Mouse (Mus musculus) thymus, adult 2 months (tissue): Measurements from ENCODE around the gene Zcchc4. TPM values are rescaled to one million over a fixed set of nuclear protein-coding genes. Genes with fewer than 3 reads are reported as not detected.

ENCODE experiments used
- DNase-seq: peaks from one replicate; pipeline ENCODE4 v3.0.0; 2021
- H3K27ac ChIP-seq: fragments of 200-500 bp; 2 replicates; pipeline ENCODE4 v1.5.1; 2012; ENCODE audit warnings: low read length, control low read depth; ENCODE audit not compliant: control insufficient read depth, insufficient read depth
- H3K27me3 ChIP-seq: fragments of 200-500 bp; 2 replicates; pipeline ENCODE4 v1.6.1; 2012; ENCODE audit warnings: mild to moderate bottlenecking, low read length, moderate library complexity, mixed read lengths; ENCODE audit not compliant: control insufficient read depth, insufficient read depth
- H3K36me3 ChIP-seq: fragments of 200-500 bp; 2 replicates; pipeline ENCODE4 v1.6.1; 2012; ENCODE audit warnings: mild to moderate bottlenecking, low read length, moderate library complexity; ENCODE audit not compliant: control insufficient read depth, insufficient read depth
- H3K4me1 ChIP-seq: fragments of 200-500 bp; replicated peaks from 2 replicates; pipeline ENCODE4 v1.6.1; 2012; ENCODE audit warnings: low read length; ENCODE audit not compliant: control insufficient read depth, insufficient read depth
- H3K4me3 ChIP-seq: fragments of 200-500 bp; 2 replicates; pipeline ENCODE4 v1.5.1; 2012; ENCODE audit warnings: mild to moderate bottlenecking, low read length, control low read depth, moderate library complexity; ENCODE audit not compliant: control insufficient read depth, insufficient read depth
- CTCF ChIP-seq: fragments of 200-500 bp; IDR thresholded peaks from 2 replicates; pipeline ENCODE4 v1.5.1; 2012; ENCODE audit warnings: mild to moderate bottlenecking, control low read depth, low read length, moderate library complexity, borderline replicate concordance; ENCODE audit not compliant: control insufficient read depth, poor library complexity, insufficient read depth; ENCODE audit errors: extremely low read depth
- POLR2A ChIP-seq: fragments of 200-500 bp; IDR thresholded peaks from 2 replicates; pipeline ENCODE4 v1.6.1; 2012; ENCODE audit warnings: mild to moderate bottlenecking, low read length, control low read depth, moderate library complexity; ENCODE audit not compliant: control insufficient read depth, poor library complexity, insufficient read depth; ENCODE audit errors: extremely low read depth
- WGBS: fragments of 180-500 bp; shearing (Covaris S2); methylation state at CpG from one replicate; pipeline ENCODE4 v1.1.7; 2018; 5-methylcytosine and 5-hydroxymethylcytosine counted together
- polyA plus RNA-seq: library from polyadenylated mRNA; depleted of rRNA; stranded (reverse); fragments of >200 nt; gene quantifications from 2 replicates; pipeline ENCODE4 v1.2.3, GENCODE M21; 2012

Zcchc4 gene
- polyA plus RNA-seq, 1 experiment = 10.2 TPM

DNA sequence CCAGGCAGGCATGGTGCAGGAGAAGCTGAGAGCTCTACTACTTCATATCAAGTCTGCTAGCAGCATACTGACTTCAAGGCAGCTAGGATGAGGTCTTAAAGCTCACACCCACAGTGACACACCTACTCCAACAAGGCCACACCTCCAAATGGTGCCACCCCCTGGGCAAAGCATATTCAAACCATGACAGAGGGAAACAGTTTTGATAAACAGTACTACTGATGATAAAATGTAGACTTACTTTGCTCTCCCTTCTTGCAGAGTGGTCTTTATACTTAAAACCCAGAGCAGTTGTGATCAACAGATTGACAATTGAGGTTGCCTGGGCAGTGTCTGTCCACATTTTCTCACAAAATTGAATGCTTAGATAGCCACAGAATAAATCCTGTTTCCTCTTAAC, 57.8 kb downstream of the Zcchc4 start:
- Histone ChIP-seq H3K4me1 (peaks cover 4% of the 10 kb centered on the region), H3K36me3 (0 out of 2 replicates have a peak, but pooled peaks cover 9% of the 10 kb centered on the region), H3K27ac (no peak overlapping the region), H3K4me3 (no peak overlapping the region), H3K27me3 (no peaks in the 10 kb centered on the region)
- peak; percentile 24 for DNase-seq
- TF ChIP-seq CTCF = no peak
- no peak for TF ChIP-seq POLR2A

DNA sequence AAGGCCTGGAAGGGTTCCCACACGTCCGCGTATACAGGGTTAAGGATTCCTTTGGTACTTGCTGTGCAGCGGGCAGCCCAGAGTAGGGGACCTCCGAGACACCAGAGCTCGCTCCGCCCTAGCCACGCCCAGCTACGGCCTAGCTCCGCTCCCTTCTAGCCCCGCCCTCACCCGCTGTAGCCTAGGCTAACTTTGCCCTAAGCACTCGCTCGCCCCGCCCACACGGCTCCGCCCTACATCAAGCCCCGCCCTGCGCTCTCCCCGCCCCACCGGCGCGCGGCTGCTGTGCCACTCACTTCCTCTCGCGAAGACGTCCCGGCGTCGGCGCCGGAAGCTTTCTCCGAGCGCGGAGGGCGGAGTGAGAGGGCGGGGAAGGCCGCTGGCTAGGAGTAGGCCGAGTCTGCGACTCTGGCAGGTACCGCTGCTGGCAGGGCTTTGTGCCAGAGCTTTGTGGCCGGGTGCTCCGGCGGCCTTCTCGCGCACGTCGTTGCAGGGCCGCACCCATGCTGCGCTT, 58.6 kb downstream of the Zcchc4 start, which contains the start of gene Anapc4:
Gene Anapc4 (plus strand): TSS at position 252 of the 514 bp plus-strand sequence.
- Histone ChIP-seq H3K36me3 (0 out of 2 replicates have a peak, but pooled peaks cover 9% of the 10 kb centered on the region), H3K27ac (peak within 1 kb of the TSS; percentile 20), H3K4me3 (peak within 1 kb of the TSS; percentile 73), H3K27me3 (no peaks in the 10 kb centered on the region), H3K4me1 (peaks cover 4% of the 10 kb centered on the region)
- peak; percentile 100 for DNase-seq
- TF ChIP-seq POLR2A (peak; percentile 86), CTCF (0 out of 2 replicates have a peak, but pooled peaks have one; percentile 30)
- under 1% methylated on average over 50 of the region's 50 CpGs for WGBS

DNA sequence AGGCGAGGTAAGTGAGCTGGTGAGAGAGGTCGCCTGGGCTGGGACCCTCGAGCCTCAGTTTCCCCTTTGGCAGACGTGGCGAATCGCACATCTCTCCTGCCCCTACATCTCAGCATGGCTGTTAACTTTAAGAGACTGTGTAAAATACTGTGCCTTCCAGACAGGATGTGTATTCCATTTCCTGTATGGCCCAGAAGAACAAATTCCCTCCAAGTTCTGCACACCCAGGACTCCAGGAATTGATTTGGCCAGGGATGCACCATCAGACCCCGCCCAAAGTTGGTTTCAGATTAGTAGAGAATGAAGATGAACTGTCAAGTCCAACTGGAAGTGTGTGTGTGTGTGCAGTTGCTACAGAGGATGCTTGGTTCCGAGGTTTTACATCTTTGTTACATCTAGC, 59.2 kb downstream of the Zcchc4 start:
- DNase-seq = no peak
- Histone ChIP-seq H3K36me3 (peaks cover 12% of the 10 kb centered on the region), H3K27me3 (no peaks in the 10 kb centered on the region), H3K4me1 (peaks cover 4% of the 10 kb centered on the region), H3K4me3 (peak overlapping the region; percentile 73), H3K27ac (peak overlapping the region; percentile 20)
- TF ChIP-seq CTCF = no peak
- no peak for TF ChIP-seq POLR2A
- 6% methylated on average over 8 of the region's 8 CpGs for WGBS

DNA sequence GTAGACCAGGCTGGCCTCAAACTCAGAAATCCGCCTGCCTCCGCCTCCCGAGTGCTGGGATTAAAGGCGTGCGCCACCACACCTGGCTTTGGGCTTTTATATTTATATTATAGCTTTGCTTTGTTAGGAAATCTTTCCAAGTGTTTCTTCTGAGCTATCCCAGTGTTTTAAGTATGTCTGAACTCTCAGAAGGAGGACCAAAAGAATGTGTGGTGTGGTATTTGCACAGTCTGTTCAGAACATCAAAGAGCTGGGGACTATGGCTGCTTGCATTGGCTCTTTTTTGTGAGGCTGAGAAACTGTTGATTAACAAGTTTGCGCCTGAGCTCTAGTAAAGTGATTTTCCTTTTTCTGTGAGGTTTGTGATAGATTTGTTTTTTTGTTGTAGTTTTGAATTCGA, 69.1 kb downstream of the Zcchc4 start:
- H3K4me1 ChIP-seq = no peaks in the 10 kb centered on the region
- H3K36me3 ChIP-seq = peaks cover 64% of the 10 kb centered on the region
- 98% methylated on average over 7 of the region's 7 CpGs for WGBS
- DNase-seq = no peak
- no peaks in the 10 kb centered on the region for H3K27me3 ChIP-seq
- H3K27ac ChIP-seq = no peak overlapping the region
- TF ChIP-seq POLR2A = no peak
- TF ChIP-seq CTCF = no peak
- H3K4me3 ChIP-seq = no peak overlapping the region

DNA sequence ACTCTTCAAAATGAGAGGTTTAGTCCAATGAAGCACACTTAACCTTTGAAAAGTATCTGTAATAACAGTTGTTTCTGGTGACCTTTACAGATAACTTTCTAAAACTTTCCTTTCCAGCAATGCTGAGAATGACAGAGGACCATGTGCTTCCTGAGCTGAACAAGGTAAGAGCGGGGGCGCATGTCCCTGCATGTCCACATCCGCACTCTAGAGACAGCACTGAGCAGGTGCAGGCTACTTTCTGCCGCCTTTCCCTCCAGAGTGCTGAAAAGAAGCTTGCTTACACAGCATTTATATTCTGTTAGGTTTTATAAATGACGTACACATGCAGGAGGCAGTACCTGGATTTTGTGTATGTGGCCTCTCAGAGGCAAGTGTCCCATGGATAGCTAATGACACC, 80.5 kb downstream of the Zcchc4 start:
- no peaks in the 10 kb centered on the region for H3K27me3 ChIP-seq
- TF ChIP-seq POLR2A (no peak), CTCF (no peak)
- no peak overlapping the region for H3K4me3 ChIP-seq
- H3K27ac ChIP-seq = no peak overlapping the region
- H3K4me1 ChIP-seq = no peaks in the 10 kb centered on the region
- DNase-seq = no peak
- 96% methylated on average over 5 of the region's 5 CpGs for WGBS
- peaks cover 76% of the 10 kb centered on the region for H3K36me3 ChIP-seq

DNA sequence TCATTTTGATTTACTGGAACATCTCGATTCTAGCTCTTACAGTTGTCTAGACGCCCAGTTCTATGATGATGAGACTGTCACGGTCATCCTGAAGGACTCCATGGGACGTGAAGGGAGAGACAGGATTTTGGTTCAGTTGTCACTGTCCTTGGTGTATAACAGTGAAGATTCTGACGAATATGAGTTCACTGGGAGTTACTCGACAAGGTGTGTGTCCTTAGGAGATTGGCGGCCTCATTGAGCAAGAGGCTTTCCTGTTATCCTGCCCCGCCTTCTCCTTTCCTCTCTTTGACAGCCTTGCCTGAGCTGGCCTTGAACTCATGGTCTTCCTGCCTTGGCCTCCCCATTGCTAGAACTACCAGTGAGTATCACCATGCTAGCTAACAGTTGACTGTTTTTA, 89.2 kb downstream of the Zcchc4 start:
- Histone ChIP-seq H3K36me3 (peaks cover 72% of the 10 kb centered on the region), H3K4me3 (no peak overlapping the region), H3K4me1 (no peaks in the 10 kb centered on the region), H3K27ac (no peak overlapping the region), H3K27me3 (no peaks in the 10 kb centered on the region)
- no peak for DNase-seq
- WGBS = 93% methylated on average over 8 of the region's 8 CpGs
- TF ChIP-seq CTCF (no peak), POLR2A (no peak)

DNA sequence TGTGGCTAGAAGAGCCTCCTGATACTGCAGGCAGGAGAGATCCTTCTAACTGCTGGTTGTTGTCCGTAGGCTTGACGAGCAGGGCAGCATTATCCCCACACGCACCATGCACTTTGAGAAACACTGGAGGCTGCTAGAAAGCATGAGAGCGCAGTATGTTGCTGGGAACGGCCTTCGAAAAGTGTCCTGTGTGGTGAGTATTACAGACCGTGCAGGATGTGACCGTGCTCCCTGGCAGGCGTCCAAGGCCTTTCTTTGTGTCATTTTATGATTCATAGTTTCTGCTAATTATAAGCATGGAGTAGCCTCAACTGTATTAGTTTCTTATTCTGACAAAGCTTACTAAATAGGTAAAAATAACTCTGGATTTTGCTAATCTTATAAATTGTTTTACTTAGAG, 90.6 kb downstream of the Zcchc4 start:
- TF ChIP-seq CTCF = no peak
- TF ChIP-seq POLR2A = no peak
- H3K27ac ChIP-seq = no peak overlapping the region
- no peak overlapping the region for H3K4me3 ChIP-seq
- WGBS = 62% methylated on average over 9 of the region's 9 CpGs
- no peak for DNase-seq
- no peaks in the 10 kb centered on the region; the same call in 1 of the 2 replicates for H3K4me1 ChIP-seq
- peaks cover 62% of the 10 kb centered on the region for H3K36me3 ChIP-seq
- no peaks in the 10 kb centered on the region for H3K27me3 ChIP-seq
